Mouse (Mus musculus) lung, adult 18-20 months (tissue): ENCODE results near the gene Eml5.

Experiments
- DNase-seq, 2 experiments: peaks; one replicate each; pipeline ENCODE4 v3.0.0; 2022; ENCODE audit warnings: mixed read lengths in 2 of 2

The Eml5 gene

DNA sequence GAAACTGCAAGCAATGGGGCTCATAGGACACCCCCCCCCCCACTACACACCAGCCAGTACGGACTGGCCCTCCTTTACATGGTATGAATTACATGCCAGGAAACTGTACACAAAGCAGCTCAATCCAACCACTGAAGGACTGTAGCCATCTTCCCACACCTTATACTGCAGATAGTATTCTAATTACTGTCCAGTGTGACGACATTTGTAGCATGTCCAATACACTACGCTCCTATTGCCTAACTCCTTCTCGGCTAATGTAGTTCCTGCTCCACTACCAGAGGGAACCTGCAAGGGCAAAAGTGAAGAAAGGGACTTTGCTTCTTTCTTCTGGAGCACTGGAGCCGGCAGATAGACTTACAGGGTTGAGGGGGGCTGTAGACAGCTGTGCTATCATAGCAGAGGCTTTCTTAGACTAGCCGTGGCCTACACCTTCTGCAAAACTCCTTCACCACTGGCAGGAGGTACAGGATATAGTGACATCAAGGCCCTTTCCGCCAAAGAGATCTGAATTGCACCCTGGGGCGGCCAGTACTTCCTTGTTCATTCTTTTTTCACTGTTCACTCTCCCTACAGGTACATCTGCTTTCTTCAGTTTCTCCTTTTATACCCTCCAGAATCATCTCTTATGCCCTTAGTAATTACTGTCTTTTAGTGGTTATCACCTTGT, 68.2 kb downstream of the Eml5 start:
- no peak for DNase-seq

- DNase-seq: no peak
Observed at GRCm38 (mm10) chr12:98831122-98831521, 70.2 kb downstream of the Eml5 start.

GRCm38 (mm10) chr12:98820781-98821180, 80.5 kb downstream of the Eml5 start:
- DNase-seq: no peak

- no peak for DNase-seq
Observed at GRCm38 (mm10) chr12:98804078-98804748, 97.1 kb downstream of the Eml5 start.

- DNase-seq: no peak
Observed at GRCm38 (mm10) chr12:98802245-98802644, 99.0 kb downstream of the Eml5 start.

DNA sequence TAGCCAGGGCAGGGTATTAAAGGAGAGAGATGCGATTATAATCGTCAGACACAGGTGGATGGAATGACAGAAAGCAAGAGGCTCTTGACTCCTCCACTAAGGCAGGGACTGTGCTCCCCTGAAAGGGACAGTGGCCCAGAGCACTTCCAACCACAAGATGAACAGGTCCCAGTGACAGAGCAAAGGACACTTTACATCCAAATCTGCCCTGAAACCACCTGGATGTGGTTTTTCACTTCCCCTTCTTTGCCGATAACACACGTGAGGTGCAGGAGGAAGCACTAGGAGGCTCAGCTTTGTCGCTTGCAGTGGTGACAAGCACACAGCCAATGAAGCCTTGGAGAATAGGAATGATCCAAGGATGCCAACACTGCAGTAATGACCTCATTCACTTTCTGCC, 101.0 kb downstream of the Eml5 start:
- DNase-seq: no peak

DNA sequence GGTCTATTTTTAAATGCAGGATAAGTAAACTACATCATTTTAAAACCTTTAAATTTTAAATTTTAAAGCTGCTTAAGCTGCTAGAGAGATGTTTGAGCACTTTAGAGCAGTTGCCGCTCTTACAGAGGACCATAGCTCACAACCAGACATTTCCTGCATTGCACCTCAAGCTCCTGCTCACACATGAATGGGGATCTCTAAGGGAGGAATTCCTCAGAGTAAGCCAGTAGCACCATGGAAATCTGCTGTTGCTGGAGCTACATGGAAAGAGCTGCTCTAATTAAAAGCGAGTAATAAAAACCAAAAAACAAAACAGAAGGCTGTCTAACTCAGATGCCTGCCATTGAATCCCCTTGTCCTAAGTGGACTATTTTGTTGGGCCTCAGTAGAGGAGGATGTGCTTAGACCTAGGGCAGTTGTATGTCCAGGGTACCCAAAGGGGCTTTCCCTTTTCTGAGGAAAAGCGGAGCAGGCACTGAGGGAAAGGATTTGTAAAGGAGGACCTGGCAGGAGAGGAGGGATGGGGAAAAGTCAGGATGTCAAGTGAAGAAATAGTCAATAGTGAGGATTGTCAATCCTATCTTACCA, 105.5 kb downstream of the Eml5 start:
- no peak for DNase-seq

- no peak for DNase-seq
Observed at GRCm38 (mm10) chr12:98784251-98784650, 117.0 kb downstream of the Eml5 start.

DNA sequence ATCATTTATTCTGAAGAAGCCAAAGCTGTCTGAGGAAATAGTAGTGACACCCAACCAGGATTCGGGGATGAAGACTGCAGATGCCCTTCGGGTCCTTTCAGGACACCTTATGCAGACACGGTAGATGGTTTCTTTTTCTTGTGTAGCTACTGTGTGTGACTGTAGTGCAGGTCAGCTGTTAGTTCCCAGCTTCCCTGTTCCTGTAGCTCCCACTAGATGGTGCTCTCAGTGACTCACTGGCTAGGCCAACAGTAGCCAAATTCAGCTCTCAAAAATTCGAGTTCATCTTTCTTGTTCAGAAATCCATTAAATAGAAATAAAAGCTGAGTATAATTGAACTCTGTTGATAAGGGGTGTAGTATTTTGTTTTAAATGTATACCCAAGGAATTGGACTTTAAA, 122.1 kb downstream of the Eml5 start:
- peak; percentile 14 to 16 for DNase-seq

- no peak for DNase-seq
Observed at GRCm38 (mm10) chr12:98777509-98777908, 123.8 kb downstream of the Eml5 start.

- DNase-seq: no peak
Observed at GRCm38 (mm10) chr12:98766241-98766640, 135.0 kb downstream of the Eml5 start.

DNA sequence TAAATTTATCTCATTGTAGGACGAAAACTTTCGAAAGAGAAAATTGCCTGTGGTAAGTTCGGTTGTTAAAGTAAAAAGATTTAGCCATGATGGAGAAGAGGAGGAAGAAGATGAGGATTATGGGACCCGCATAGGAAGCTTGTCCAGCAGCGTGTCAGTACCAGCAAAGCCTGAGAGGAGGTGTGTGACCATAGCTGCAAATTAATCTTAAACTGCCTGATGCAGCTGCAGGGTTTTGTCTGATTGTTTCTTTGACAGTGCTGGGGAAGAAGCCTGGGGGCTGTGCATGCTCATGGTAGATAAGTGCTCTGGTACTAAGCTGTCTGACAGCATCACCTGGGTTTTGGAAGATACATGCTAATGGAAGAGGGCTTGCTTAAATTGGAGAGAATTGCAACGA, 141.6 kb downstream of the Eml5 start:
- no peak for DNase-seq

- DNase-seq: no peak
Observed at GRCm38 (mm10) chr12:98757636-98758035, 143.6 kb downstream of the Eml5 start.

DNA sequence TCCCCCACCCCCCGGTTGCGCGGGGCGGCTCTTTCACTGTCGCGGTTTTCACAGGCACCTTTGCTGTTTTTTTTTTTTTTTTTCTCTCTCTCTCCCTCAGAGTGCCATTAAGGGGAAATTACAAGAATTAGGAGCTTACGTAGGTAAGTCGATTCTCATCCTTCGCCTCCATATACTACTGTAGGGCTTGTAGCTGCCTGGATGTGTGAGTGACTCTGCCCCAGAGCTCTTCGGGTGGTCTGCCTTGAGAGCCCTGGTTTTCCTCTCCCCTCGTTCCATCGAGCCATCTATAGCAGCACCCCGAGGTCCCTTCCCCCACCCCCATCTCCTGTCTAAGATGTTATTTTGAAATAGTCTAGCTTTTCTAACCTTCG, 153.9 kb downstream of the Eml5 start:
- DNase-seq: no peak

GRCm38 (mm10) chr12:98746746-98747379, 154.4 kb downstream of the Eml5 start, which contains the start of gene Zc3h14:
Gene Zc3h14 (plus strand): TSS chr12:98746964.
- peak; percentile 89 to 92 for DNase-seq

- DNase-seq: peak; percentile 76 to 80
Observed at GRCm38 (mm10) chr12:98746131-98746530, 155.2 kb downstream of the Eml5 start.

- no peak for DNase-seq
Observed at GRCm38 (mm10) chr12:98745626-98746025, 155.7 kb downstream of the Eml5 start.

GRCm38 (mm10) chr12:98741011-98741501, 160.2 kb downstream of the Eml5 start:
- no peak for DNase-seq

- DNase-seq: peak in 1 of 2 experiments; percentile 12
Observed at GRCm38 (mm10) chr12:98737801-98738350, 163.4 kb downstream of the Eml5 start.

- DNase-seq: peak; percentile 74 to 78
Observed at GRCm38 (mm10) chr12:98736951-98737800, 164.1 kb downstream of the Eml5 start, which contains the start of gene Ptpn21. Gene Ptpn21 (minus strand): TSS chr12:98737405.
